Mouse (Mus musculus) adrenal gland, postnatal 4 days (tissue): ENCODE measurements at regions not wholly inside any gene's neighbourhood (a gene's known extent, or its start where the extent isn't known, plus 50 kb on each side); places are given as distances from the start of the nearest gene placed in this dataset.

ENCODE experiments used
- DNase-seq, 2 experiments: peaks; one replicate each; pipeline ENCODE4 v3.0.0; 2021 to 2022; ENCODE audit warnings: low spot score in 2 of 2, mixed read lengths in 2 of 2

DNA sequence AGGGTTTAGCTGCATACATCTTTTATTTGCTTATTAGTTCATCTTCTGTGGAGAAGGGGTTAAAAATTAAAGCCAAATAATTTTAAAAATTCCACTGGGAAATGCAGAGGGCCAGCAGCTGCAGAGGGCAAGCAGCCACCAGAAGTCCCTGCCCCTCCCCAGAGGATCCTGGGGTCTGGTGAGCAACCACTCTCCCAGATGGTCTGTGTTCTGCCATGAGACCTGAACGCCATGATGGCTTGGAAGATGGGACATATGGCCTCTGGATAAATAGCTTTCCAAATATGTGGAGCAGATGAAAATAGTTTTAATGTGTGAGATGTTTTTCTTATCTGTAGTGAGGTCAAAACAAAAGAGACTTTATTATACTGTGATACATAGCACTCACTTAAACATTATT lies 326.1 kb upstream of the Gm5148 start:
- DNase-seq: no peak

DNA sequence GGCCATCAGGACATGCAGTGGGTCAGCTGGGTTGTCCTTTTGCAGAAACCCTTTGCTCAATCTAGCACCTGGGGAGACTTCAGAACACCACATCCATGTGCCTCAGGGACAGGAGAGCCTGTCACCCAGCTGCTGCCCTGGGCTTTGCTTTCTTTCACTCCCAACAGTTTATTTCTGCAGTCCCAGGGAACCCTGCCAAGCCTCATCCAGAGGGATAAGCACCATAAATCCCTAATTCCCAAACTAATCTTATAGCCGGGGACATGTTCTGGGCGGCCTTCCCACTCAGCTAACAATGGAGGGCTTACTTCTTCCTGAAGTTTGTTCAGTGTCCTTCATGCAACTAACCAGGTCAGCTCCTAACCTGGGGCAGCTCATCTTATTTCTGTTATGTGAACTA lies 325.0 kb upstream of the Gm5148 start:
- no peak for DNase-seq

DNA sequence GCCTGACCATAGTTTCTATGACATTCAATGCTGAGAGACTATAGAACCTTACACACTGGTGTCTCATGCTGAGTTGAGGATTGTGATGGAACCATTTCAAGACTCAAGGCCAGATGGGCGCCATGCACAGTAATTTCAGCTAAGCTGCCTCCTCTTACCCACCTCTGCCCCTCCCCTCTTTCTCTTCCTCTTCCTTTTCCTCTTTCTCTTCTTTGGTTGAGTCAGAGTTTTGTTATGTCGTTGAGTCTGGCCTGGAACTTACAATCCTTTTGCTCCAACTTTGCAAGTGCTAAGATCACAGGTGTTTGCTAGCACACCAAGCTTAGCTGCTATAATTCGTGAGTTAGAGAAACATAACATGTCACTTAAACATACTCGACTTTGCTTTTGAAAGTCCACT lies 323.2 kb upstream of the Gm5148 start:
- no peak for DNase-seq

DNA sequence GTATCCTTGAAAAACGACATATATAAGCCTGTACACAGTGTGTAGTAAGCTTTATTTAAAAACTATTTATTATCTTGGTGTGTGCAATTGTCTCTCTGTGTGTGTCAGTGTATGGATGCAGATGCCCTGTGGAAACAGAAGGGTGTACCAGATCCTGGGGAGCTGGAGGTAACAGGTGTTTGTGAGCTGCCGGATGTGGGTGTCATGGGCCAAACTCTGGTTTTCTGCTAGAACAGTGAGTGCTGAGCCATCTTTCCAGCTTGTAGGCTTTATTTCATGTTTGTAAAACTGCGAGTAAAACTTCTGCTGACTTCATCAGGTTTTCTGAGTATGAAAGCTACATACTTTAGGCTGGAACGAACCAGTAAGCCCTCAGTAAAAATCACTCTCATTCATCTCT lies 322.3 kb upstream of the Gm5148 start:
- DNase-seq: no peak

DNA sequence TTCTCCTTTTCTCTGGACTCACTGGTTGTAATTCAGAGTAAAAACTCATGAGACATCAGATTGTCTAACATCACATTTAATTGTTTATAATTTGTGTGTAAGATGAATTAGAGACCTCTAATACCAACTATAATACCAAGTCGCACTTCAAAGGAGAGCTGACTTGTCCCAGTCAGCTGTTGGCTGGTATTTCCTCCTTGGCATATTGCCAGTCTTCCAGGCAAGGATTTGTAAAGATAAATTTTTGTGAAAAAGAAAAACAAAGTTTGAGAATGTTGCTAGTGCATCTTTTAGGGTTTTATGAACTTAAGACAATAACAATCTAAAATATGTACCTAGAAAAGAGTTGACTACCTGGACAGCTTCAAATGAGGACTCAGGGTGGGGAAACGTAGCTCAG lies 321.7 kb upstream of the Gm5148 start:
- no peak for DNase-seq

DNA sequence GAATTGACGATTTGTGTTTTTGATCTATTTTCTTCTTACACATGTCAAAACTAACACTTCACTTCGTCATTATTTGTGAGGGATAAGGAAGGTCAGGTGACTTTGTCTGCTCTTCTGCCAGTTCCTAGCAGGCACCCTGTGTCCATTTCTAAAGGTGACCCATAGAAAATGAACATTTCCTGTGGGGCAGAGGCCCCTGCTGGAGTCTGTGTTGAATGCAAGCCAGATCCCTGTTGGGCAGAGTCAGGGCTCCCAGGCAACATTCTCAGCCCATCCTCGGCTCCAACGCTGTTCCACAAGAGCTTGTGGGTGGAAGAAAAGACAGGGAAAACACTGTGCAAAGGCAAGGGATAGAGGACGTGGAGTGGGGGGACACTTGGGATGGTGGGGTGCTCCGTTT lies 321.2 kb upstream of the Gm5148 start:
- no peak for DNase-seq

DNA sequence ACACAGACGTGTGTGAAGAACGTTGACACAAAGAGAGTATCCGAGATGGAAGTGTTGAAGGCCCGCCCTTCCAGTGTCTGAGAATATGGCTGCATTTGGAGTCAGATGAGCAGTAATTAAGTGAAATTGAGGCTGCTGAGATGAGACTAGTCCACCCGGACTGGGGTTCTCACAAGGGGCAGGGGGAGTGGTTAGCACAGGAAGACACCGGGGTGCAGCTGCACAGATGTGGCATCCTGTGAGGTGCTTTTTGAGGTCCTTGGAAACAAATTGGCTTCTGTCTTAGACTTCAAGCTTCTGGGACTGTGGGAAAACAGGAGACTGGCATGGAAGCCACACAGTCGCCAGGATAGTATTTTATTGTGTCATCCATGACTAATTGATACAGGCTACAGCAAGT lies 320.0 kb upstream of the Gm5148 start:
- DNase-seq: no peak

DNA sequence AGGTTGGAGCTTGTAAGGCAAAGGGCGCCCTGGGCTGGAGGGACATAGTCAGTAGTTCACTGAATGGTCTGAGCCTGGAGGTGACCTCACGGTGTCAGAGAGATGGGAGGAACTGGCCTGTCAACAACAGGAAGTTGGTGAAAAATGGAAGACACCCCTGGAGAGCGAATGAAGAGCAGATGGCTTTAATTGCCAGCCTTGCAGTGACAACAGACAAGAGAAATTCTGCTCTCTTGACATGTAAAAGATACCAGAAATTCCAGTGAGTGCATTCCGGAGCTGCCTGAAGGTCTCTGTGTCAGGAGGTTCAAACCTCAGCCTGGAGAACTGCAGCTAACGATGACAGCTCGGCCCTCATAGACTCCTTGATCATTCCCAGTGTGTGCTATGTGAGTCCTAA lies 318.3 kb upstream of the Gm5148 start:
- no peak for DNase-seq

DNA sequence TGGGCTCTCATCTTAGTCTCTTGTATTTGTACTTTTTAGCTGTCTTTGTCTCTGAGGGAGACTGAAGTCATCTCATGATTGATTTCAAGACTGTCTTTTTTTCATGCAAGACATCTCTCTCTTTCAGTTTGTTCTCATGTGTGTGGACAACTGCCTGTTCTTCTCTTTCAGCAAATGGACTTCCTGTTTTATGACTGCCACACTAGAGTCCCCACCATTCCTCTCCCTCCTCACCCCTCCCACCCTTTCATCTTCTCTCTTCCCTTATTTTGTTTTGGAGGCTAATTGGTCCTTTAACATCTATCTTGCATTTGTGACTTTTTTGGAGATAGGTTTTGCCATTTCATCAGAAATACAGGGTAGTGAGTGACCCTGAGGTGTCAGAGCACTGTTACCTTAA lies 311.8 kb upstream of the Gm5148 start:
- DNase-seq: no peak

DNA sequence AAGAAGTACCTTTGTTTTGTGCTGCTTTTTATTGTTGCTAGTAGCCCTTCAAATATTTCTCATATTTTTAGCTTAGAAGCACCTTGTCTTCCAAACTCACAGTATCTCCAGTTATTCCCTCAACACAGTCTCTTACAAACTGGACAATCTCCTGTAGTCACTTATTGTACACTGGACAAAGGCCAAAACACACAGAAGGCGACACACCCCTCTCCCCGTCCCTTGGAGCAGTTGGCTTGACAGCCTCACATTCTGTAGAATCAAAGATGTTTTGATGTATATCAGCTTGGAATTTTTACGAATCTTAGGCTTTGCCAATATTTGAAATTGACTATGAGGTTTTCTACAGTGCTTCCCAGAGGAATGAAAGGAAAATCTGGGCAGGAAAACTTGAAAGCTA lies 309.8 kb upstream of the Gm5148 start:
- no peak for DNase-seq

DNA sequence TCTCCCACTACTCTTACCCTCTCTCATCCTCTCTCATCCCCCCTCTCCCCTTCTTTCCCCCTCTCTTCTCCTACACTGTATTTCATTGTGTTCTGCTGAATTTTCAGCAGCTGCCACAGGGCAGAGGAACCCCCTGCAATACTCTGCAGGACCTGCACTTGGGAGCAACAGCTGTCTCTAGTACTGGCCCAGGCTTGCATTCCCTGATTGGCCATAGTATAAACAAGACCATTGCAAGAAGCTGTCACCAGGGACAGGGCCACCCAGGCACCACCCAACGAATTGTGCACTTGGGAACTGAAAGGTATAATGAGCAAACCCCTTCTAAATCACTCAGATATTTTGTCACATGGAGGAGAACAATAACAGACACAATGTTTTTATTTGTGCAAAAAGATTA lies 290.5 kb upstream of the Gm5148 start:
- DNase-seq: no peak

DNA sequence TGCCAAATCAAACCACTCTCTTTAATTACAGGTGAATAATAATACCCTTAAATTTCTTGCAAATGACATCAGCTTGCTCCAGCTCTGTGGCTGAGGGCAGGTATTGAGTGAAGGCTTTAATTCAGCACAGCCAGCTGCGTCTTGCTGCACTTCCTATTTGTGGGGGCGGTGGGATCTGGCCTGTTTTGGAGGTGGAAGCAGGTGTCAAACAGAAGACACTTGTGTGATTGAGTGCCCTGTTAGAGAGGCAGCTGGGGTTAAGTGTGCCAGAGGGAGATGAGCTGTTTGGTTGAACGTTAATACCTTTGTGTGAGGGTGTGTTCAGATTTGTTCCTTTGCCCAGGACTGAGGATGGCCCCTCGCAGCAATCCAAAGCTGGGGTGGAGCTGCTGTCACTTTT lies 284.9 kb upstream of the Gm5148 start:
- DNase-seq: no peak

DNA sequence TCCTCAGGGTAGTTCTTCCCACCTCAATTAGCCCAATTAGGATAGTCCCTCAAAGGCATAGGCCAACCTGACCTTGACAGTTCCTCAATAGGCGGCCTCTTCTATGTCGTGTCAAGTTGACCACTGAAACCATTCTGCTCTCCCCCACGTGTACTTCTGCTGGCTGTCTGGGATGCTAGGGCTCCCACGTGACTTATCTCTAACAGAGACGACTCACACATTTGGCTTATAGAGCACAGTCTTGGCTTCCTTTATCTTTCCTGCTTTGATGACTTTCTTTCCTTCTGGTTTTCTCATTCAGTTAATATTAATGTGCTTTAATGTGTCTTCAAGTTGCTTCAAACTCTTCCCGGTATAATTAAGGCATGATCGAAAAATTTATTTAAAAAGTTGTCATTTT lies 284.0 kb upstream of the Gm5148 start:
- DNase-seq: no peak

DNA sequence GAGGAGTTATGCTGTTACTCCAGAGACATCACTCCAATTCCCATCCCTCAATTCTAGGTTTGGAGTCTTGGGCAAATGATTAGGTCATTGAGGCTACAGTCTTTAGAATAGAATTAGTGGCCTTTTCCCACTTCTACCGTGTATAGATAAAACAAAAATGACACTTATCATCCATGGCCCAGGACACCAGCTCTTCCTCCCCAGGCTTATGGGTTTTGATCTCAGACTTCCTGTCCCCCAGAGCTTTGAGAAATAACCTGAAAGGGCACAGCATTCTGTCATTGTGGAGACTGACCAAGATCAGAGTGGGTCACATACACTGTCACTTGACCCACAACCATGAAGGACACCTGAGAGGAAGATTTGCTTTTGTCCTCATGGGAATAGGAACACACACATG lies 283.3 kb upstream of the Gm5148 start:
- no peak for DNase-seq

DNA sequence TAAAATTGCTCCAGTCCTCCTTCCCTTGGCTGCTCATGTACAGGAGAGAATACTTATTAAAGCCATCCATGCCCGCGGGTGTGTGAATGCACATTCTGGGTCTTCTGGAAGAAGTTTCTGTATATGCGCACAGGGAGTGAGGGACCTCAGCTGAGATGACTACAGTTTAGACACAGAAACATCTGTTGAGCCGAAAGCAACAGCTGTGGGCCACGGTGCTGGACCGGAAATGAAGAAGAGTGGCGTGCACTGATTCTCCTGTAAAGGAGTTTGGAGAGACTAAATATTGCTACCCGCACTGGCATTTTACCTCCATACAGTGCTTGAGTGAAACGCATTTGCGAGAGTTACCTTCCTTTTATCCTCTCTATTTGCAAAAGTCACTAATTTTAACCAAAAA lies 278.0 kb upstream of the Gm5148 start:
- no peak for DNase-seq

DNA sequence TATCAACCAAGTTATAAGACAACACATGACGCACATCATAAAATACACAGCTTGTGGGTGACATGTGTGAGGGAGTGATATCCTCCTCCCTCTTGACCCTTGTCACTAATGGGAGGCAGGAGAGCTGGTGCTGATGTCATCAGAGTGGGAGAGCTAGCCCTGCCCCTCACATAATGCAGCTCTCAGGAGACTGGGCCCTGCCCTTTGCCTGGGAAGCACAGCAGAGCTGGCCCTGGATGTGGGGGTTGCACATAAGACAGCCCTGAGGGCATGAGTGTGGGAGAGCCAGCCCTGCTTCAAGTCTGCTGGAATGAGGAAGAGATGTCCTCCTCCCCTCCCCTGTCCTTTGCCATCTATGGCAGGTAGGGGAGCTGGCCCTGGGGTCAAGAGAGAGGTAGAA lies 275.5 kb upstream of the Gm5148 start:
- DNase-seq: no peak

DNA sequence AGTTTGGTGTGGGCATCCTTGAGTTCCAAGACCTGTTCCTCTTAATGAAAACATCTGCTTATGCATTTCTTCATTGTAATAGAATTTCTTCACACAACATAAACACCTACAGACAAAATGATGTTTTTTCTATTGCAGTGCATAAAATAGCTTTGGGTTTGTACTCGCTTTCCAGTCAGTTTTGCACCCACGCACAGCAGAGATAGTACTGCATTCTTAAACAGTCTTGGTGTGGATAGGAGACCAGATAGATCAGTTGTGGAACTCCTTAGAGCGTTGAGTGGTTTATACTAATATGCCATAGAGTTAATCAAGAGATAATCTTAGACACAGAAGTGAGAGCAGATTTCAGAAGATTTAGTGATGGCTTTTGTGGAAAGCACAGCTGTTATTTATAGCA lies 273.7 kb upstream of the Gm5148 start:
- DNase-seq: no peak

DNA sequence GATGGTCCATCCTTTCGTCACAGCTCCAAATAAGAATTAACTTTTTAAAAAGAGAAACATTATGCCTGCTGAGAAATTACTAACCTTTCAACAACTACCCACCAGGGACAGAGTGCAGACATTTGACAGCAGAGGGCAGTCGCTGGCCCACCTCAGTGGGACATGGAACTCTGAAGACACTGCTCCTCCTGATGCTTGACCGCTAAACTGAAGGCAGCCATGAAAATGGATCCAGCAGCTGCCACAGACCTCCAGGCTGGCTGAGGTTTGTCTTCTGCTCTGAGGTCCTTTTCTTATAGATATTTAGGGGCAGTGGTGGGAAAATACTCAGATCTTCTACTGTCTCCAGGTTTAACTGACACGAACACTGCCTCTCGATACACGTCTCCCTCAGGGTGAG lies 265.7 kb upstream of the Gm5148 start:
- DNase-seq: no peak

DNA sequence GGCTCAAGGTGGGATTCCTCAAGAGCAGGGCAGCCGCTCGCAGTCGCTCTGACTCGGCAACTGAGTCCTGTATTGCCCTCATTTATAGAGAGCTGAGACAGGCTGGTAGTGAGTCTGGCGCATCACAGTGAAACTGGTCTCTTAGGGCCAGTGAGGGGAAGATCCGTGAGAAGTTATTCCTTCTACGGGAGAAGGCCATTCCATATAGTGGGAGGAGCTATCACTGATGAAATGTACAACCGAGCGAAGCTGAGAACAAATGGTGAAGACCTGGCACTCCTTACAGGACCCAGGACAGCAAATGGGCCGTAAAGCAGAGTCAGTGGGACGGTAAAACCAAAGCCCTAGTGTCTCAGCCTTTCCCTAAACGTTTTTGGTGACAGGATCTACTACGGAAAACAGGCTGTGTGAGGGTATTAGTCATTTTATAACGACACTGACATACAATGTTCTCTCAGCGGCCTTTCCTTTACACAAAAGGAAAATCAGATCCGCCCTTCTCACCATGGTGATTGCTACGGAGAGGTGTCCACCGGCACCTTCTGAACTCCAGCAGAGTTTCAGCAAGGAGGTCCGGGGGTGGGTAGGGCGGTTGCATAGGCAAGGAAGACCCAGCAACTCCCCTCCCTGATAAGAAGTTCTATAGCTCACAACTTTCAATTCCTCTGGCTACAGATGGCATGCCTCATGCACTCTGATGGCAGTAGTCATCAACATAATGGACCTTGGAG lies 263.6 kb upstream of the Gm5148 start:
- no peak for DNase-seq

DNA sequence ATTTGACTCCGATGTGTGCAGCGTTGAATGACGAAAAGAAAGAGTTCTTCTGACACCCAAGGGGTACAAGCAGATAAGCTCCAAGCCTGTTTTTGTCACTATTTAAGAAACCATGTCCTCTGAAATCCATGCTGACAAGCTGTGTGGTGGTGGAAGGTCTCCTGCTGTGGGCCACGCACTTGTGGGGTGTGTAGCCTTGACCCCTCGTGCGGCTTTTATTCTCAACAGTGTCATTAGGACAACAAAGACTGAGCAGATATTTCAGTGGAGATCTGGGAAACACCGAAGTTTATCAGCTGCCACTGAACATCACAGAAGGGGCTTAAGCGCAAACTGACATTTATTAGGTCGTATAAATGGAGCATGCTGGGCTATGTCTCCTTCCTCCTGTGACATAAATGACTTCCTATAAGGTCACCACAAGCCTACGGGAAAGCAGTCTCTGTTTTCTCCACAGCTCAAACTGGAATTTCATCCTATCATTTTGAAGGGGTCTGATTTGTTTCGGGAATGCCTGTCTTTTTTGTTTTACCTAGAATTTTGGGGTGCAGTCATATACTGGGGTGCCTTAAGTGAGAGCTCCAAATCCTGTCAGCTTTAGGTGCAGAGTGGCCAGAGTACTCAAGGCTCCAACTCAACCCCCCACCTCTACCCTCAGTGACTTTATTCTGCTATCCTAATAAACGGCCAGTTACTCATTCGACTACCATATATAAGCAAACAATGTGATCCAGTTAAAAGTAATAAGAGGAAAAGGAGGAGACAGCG lies 262.9 kb upstream of the Gm5148 start:
- no peak for DNase-seq

DNA sequence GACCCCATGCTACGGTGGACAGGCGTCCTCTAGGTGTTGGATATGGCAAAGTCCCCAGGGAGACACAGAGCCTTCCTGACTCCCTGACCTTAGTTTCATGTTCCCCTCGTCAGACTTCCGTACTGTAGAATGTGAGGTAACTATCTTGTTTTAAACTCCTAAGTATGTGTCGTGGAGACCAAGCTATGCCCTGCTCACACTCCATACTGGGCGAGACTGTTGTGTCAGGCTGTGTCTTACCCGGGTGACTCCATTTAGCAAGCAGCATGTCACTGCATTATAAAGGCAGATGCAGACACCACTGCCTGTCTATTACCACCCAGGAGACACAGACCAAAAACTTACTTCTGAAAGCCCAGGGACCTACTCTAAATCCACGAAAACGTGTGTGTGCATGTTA lies 260.4 kb upstream of the Gm5148 start:
- no peak for DNase-seq

DNA sequence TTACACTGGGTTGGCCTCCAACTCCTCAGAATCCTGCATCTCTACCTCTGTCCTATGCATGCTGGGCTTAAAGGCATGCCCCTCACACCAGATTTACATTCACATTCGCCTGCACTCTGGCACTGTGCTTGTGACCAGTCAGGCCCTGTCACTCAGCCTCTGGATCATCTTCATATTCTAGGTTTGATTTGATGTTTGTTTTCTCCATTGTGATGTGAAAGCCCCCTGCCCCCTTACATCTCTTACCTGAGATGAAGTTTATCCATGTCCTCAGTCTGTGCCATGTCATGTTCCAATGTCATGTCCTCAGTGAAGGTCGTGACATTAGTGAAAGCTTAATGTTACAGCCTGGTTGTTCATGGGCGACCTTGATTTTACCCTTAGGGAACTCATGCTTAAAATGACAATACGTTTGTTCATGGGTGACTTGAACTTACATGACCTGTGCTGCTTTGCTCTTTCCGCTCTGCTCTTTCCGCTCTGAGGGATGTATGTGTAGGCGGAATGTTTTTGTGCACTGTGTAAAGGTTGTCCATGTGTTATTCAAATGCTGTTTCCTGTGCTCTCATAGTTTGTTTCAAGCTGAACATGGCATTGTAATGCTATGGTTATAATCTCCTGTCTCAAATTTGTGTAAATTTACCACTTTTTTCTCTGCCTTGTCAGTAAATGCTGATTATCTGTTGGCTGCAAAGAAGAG lies 257.3 kb upstream of the Gm5148 start:
- DNase-seq: no peak

DNA sequence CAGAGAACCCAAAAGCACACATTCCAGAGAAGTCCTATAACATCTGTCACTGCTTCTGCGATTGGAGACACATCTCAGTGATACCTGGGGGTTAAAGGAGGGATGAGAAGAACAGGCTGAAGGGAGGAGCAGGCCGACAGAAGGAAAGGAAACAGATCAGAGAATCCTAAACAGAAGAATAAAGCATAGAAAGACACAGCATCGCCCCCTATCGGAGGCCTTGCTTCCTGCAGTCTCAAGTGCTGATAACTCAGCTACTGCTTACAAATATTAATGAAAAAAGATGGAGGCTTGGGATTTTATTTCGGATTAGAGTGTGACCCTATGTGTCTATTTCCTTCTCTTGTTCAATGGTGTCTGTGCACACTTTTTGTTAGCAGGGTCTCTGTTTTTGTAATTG lies 255.6 kb upstream of the Gm5148 start:
- no peak for DNase-seq
